Mouse (Mus musculus): Measurements from ENCODE around the gene Gne. TPM values are rescaled to one million over a fixed set of nuclear protein-coding genes. Genes with fewer than 3 reads are reported as not detected.

Gne gene
- polyA plus RNA-seq, 1 experiment from 2014 or later, result 30.4 TPM

DNA sequence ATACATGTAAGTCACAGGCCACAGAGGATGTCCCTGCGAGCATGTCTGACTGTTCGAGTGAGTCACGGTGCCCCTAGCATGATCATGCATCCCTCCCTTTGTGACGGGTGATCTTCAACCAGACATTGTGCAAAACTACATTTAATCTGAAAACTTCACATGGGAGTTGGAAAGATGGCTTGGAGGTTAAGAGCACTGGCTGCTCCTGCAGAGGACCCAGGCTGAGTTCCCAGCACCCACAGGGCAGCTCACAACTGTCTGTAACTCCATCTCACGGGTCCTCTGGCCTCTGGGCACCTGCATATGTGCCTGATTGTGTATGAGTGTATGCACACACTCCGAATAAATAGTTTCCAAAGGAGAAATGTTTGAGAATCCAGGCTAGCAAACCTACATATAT is 59.7 kb downstream of the Gne start:
- no peak for ATAC-seq
- no peak overlapping the region for H3K4me2 ChIP-seq (replicated peaks; ENCODE audit: low read depth)
- H3K36me3 ChIP-seq (ENCODE audit: control insufficient read depth, insufficient read depth), result peaks cover 91% of the 10 kb centered on the region
- H3K4me1 ChIP-seq (replicated peaks; ENCODE audit: control insufficient read depth, insufficient read depth, low read length), result no peaks in the 10 kb centered on the region
- no peaks in the 10 kb centered on the region for H3K27me3 ChIP-seq (replicated peaks; ENCODE audit: control insufficient read depth, insufficient read depth, low read length)
- H3K9ac ChIP-seq (ENCODE audit: low read depth, low read length), result no peak overlapping the region
- no peaks in the 10 kb centered on the region for H3K9me3 ChIP-seq (ENCODE audit: control insufficient read depth)
- H3K27ac ChIP-seq (ENCODE audit: low read depth, low read length), result no peak overlapping the region
- 96% methylated on average over 6 of the region's 6 CpGs for WGBS
- no peak overlapping the region for H3K4me3 ChIP-seq (ENCODE audit: low read depth, low read length)
- TF ChIP-seq CTCF (IDR thresholded peaks at IDR 0.05; ENCODE audit: low read depth), result no peak

DNA sequence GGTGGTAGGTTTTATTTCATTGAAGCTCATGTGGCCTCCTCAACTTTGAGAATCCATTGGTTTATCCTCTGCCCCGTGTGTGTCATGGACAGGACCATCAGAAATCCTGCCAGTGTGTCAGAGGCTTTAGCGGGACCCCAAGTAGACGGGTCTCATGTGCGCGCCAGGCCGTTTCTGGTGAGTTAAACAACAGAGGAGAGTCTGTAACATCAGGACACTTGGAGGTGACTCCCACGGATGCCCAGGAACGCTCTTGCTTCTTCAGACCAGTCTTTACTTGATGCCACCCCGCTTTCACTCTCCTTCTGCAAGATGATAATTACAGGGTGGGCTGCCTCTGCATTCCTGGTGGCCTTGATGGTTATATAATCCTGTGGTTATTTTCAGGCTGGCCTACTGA is 60.3 kb downstream of the Gne start:
- Histone ChIP-seq H3K9me3 (ENCODE audit: control insufficient read depth) (no peaks in the 10 kb centered on the region), H3K4me3 (ENCODE audit: low read depth, low read length) (no peak overlapping the region), H3K9ac (ENCODE audit: low read depth, low read length) (no peak overlapping the region), H3K27me3 (replicated peaks; ENCODE audit: control insufficient read depth, insufficient read depth, low read length) (no peaks in the 10 kb centered on the region), H3K4me1 (replicated peaks; ENCODE audit: control insufficient read depth, insufficient read depth, low read length) (no peaks in the 10 kb centered on the region), H3K4me2 (replicated peaks; ENCODE audit: low read depth) (no peak overlapping the region), H3K36me3 (ENCODE audit: control insufficient read depth, insufficient read depth) (peaks cover 92% of the 10 kb centered on the region), H3K27ac (ENCODE audit: low read depth, low read length) (no peak overlapping the region)
- 97% methylated on average over 9 of the region's 9 CpGs for WGBS
- ATAC-seq, result no peak
- TF ChIP-seq CTCF (IDR thresholded peaks at IDR 0.05; ENCODE audit: low read depth), result no peak

DNA sequence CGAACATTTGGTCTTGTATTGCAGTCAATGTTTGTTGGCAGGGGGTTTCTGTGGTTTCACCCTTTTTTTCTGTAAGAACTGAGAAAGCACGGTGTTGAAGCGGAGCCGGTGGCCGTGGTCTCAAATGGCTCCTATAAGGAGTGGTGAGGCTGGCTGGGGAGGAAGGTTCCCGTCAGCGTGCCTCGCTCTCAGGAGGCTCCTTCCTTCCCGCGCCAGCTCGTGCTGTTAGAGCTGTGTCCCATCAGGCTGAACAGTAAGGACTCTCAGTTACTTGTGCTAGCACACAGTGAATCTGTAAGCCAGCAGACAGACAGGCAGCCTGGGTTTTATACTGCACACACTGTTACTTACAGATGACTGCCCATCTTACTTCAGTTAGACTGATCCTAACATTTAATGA is 61.2 kb downstream of the Gne start:
- H3K4me2 ChIP-seq (replicated peaks; ENCODE audit: low read depth), result no peak overlapping the region
- H3K9ac ChIP-seq (ENCODE audit: low read depth, low read length), result no peak overlapping the region
- TF ChIP-seq CTCF (IDR thresholded peaks at IDR 0.05; ENCODE audit: low read depth), result no peak
- H3K27ac ChIP-seq (ENCODE audit: low read depth, low read length), result no peak overlapping the region
- no peaks in the 10 kb centered on the region for H3K9me3 ChIP-seq (ENCODE audit: control insufficient read depth)
- H3K4me3 ChIP-seq (ENCODE audit: low read depth, low read length), result no peak overlapping the region
- H3K36me3 ChIP-seq (ENCODE audit: control insufficient read depth, insufficient read depth), result peaks cover 88% of the 10 kb centered on the region
- no peaks in the 10 kb centered on the region for H3K27me3 ChIP-seq (replicated peaks; ENCODE audit: control insufficient read depth, insufficient read depth, low read length)
- 92% methylated on average over 11 of the region's 11 CpGs for WGBS
- ATAC-seq, result no peak
- H3K4me1 ChIP-seq (replicated peaks; ENCODE audit: control insufficient read depth, insufficient read depth, low read length), result no peaks in the 10 kb centered on the region

DNA sequence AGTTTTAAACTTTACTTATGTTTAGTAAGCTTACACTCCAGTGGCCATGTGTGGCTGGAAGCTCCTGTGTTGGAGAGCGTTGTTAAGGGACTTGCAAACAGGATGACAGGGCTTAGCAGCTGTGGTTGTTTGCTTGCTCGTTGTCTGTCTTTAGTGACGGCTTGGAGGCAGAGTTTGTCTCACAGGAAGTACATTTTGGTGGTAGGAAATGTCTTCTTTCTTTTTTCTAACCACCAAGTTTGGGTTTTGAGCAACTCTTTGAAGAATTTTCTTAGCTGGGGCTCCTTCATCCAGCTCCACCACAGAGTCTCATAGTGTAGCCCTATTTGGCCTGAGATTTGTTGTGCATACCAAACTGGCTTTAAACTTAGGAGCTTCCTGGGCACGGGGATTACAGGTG is 61.7 kb downstream of the Gne start:
- no peaks in the 10 kb centered on the region for H3K9me3 ChIP-seq (ENCODE audit: control insufficient read depth)
- H3K4me3 ChIP-seq (ENCODE audit: low read depth, low read length), result no peak overlapping the region
- no peaks in the 10 kb centered on the region for H3K27me3 ChIP-seq (replicated peaks; ENCODE audit: control insufficient read depth, insufficient read depth, low read length)
- peaks cover 83% of the 10 kb centered on the region for H3K36me3 ChIP-seq (ENCODE audit: control insufficient read depth, insufficient read depth)
- 77% methylated on average over 4 of the region's 4 CpGs for WGBS
- no peak overlapping the region for H3K4me2 ChIP-seq (replicated peaks; ENCODE audit: low read depth)
- 0 out of 2 replicates have a peak, but pooled peaks cover 3% of the 10 kb centered on the region for H3K4me1 ChIP-seq (replicated peaks; ENCODE audit: control insufficient read depth, insufficient read depth, low read length)
- no peak overlapping the region for H3K27ac ChIP-seq (ENCODE audit: low read depth, low read length)
- no peak overlapping the region for H3K9ac ChIP-seq (ENCODE audit: low read depth, low read length)
- no peak for TF ChIP-seq CTCF (IDR thresholded peaks at IDR 0.05; ENCODE audit: low read depth)
- ATAC-seq, result no peak

DNA sequence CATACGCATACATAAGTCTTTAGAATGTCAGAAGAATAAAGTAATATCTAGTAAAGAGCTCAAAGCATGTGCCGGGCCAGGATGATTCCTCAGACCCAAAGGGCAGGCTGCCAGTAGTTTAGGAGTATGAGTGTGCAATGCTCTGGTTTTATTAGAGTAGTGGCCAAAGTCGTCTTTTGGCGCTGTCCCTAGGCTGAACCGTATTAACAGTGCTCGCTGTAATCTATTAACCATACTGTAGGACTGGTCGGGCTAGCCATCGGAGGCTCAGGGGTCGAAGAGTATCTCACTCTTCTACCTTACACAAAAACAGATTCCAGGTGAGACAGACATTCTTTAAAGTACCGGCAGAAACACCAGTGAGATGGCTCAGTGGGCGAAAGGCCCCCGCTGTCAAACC is 67.2 kb downstream of the Gne start:
- 53% methylated on average over 12 of the region's 12 CpGs for WGBS
- no peak for ATAC-seq
- no peaks in the 10 kb centered on the region for H3K9me3 ChIP-seq (ENCODE audit: control insufficient read depth)
- H3K4me1 ChIP-seq (replicated peaks; ENCODE audit: control insufficient read depth, insufficient read depth, low read length), result peaks cover 11% of the 10 kb centered on the region; the same call in 1 of the 2 replicates
- H3K4me2 ChIP-seq (replicated peaks; ENCODE audit: low read depth), result peak overlapping the region; percentile 33
- peaks cover 29% of the 10 kb centered on the region for H3K36me3 ChIP-seq (ENCODE audit: control insufficient read depth, insufficient read depth)
- H3K27ac ChIP-seq (ENCODE audit: low read depth, low read length), result no peak overlapping the region
- H3K9ac ChIP-seq (ENCODE audit: low read depth, low read length), result no peak overlapping the region
- no peaks in the 10 kb centered on the region for H3K27me3 ChIP-seq (replicated peaks; ENCODE audit: control insufficient read depth, insufficient read depth, low read length)
- TF ChIP-seq CTCF (IDR thresholded peaks at IDR 0.05; ENCODE audit: low read depth), result no peak
- no peak overlapping the region for H3K4me3 ChIP-seq (ENCODE audit: low read depth, low read length)

DNA sequence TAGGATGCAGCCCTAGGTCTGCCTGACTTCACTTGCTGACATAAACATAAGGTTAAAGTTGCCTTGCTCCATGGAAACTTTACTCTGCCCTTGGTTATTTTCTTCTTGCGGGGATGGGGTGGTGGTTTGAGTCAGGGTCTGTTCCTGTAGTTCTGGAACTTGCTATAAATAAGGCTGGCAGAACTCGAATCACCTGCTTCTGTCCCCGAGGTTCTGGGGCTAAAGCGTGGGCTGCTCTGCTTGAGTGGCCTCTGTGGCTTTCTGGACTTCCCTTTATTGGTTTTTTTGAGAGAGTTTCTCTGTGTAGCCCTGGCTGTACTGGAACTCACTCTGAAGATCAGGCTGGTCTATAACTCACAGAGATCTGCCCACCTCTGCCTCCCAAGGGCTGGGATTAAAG is 67.9 kb downstream of the Gne start:
- Histone ChIP-seq H3K9me3 (ENCODE audit: control insufficient read depth) (no peaks in the 10 kb centered on the region), H3K4me2 (replicated peaks; ENCODE audit: low read depth) (peak overlapping the region; percentile 33), H3K4me1 (replicated peaks; ENCODE audit: control insufficient read depth, insufficient read depth, low read length) (peaks cover 11% of the 10 kb centered on the region; the same call in 1 of the 2 replicates), H3K36me3 (ENCODE audit: control insufficient read depth, insufficient read depth) (peaks cover 22% of the 10 kb centered on the region), H3K9ac (ENCODE audit: low read depth, low read length) (no peak overlapping the region), H3K4me3 (ENCODE audit: low read depth, low read length) (no peak overlapping the region), H3K27me3 (replicated peaks; ENCODE audit: control insufficient read depth, insufficient read depth, low read length) (no peaks in the 10 kb centered on the region), H3K27ac (ENCODE audit: low read depth, low read length) (peak overlapping the region; percentile 41; the same call in 1 of the 2 replicates)
- ATAC-seq, result no peak
- 87% methylated on average over 4 of the region's 4 CpGs for WGBS
- TF ChIP-seq CTCF (IDR thresholded peaks at IDR 0.05; ENCODE audit: low read depth), result no peak

Measured in intestine, postnatal 0 days (tissue).